Mouse (Mus musculus) thymus, postnatal 36 days (tissue): ENCODE results near the gene Nfib.

Source experiments
- DNase-seq, 2 experiments: peaks; one replicate each; pipeline ENCODE4 v3.0.0; 2022; ENCODE audit warnings: mixed read lengths in 2 of 2

The Nfib gene

GRCm38 (mm10) chr4:82538069-82538811 lies 167.3 kb downstream of the Nfib start:
- no peak for DNase-seq

- no peak for DNase-seq
Measured at GRCm38 (mm10) chr4:82537279-82537967, 168.1 kb downstream of the Nfib start.

- DNase-seq = no peak
Measured at GRCm38 (mm10) chr4:82536435-82537278, 168.9 kb downstream of the Nfib start.

GRCm38 (mm10) chr4:82535606-82536434 lies 169.7 kb downstream of the Nfib start:
- DNase-seq = no peak

- no peak for DNase-seq
Measured at GRCm38 (mm10) chr4:82533231-82533630, 172.3 kb downstream of the Nfib start.

- no peak for DNase-seq
Measured at GRCm38 (mm10) chr4:82532443-82533191, 172.9 kb downstream of the Nfib start.

- DNase-seq = no peak
Measured at GRCm38 (mm10) chr4:82531977-82532376, 173.6 kb downstream of the Nfib start.

- no peak for DNase-seq
Measured at GRCm38 (mm10) chr4:82530875-82531353, 174.6 kb downstream of the Nfib start.

GRCm38 (mm10) chr4:82528978-82529377 lies 176.6 kb downstream of the Nfib start:
- DNase-seq = no peak

GRCm38 (mm10) chr4:82519935-82520334 lies 185.6 kb downstream of the Nfib start:
- no peak for DNase-seq

GRCm38 (mm10) chr4:82518132-82518531 lies 187.4 kb downstream of the Nfib start:
- DNase-seq = no peak

- DNase-seq = no peak
Measured at GRCm38 (mm10) chr4:82517311-82517710, 188.2 kb downstream of the Nfib start.

GRCm38 (mm10) chr4:82516211-82516795 lies 189.2 kb downstream of the Nfib start:
- DNase-seq = no peak

- no peak for DNase-seq
Measured at GRCm38 (mm10) chr4:82514921-82515320, 190.6 kb downstream of the Nfib start.

- DNase-seq = no peak
Measured at GRCm38 (mm10) chr4:82514373-82514772, 191.2 kb downstream of the Nfib start.

GRCm38 (mm10) chr4:82513426-82513750 lies 192.2 kb downstream of the Nfib start:
- DNase-seq = no peak

- DNase-seq = peak; percentile 31 to 56
Measured at GRCm38 (mm10) chr4:82512743-82513425, 192.7 kb downstream of the Nfib start.

- DNase-seq = no peak
Measured at GRCm38 (mm10) chr4:82512335-82512734, 193.2 kb downstream of the Nfib start.

- DNase-seq = no peak
Measured at GRCm38 (mm10) chr4:82511524-82511923, 194.0 kb downstream of the Nfib start.

- DNase-seq = no peak
Measured at GRCm38 (mm10) chr4:82511001-82511513, 194.5 kb downstream of the Nfib start.
